Mouse (Mus musculus) induced T-regulatory cell, adult 2 months (primary cell): ENCODE results near the gene Snw1.

Experiments
- DNase-seq: peaks from one replicate; pipeline ENCODE4 v3.0.0-alpha.2; 2012; ENCODE audit warnings: low read depth

Gene Snw1

DNA sequence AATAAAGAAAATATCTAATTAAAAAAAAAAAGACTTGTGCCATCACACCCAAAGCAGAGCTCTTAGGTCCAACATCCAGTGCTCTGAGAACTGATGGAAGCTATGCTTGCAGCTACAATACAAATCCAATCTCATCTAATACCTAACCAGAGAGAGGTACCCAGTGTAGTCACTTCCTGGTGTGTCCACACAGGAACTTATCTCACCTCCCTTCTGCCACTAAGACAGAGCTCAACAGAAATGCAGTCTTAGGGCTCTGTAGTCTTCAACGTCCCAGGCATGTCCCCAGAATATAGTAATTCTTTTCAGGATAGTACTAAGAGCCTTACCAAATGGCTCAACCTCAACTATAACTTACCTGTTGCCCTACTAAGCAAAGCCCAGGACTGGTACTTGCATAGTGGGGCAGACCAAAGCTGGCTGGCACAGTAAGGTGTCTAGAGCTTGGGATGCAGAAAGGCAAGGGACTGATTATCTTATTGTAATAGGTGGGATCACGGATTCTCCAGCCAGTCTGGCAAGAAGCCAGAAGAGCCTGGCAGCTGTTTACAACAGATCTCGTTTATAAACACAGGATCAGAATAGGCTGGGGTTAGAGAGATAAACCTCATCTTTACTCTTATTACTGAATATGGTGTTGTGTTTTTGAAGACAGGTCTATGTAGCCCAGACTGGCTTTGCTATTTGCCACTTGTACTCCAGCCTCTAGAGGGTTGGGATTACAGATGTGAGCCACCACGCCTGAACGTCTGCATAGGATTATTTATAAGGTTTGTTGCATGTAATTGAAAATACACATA, 50.2 kb downstream of the Snw1 start:
- no peak for DNase-seq

DNA sequence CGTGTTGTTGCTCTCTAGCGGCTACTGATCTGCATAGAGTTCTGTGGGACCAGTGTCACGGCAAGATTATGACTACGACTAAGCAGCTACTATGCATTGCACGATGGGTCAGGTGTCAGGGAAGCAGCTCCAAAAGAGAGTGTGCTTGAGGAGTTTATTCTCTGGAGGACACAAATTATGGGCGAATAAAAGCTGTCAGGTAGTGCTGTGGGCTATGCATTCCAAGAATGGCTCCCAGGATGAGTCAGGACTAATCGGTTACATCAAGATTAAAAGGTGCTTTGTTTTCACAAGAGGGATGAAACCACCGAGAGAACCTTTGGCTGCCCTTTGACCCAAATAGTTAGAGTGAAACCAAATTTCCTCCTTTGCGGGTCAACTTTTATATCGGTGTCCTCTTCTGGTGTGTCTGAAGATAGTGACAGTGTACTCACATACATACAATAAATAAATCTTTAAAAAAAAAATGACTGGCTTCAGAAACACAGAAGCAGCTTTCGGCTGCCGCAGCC, 52.0 kb downstream of the Snw1 start:
- DNase-seq: no peak

DNA sequence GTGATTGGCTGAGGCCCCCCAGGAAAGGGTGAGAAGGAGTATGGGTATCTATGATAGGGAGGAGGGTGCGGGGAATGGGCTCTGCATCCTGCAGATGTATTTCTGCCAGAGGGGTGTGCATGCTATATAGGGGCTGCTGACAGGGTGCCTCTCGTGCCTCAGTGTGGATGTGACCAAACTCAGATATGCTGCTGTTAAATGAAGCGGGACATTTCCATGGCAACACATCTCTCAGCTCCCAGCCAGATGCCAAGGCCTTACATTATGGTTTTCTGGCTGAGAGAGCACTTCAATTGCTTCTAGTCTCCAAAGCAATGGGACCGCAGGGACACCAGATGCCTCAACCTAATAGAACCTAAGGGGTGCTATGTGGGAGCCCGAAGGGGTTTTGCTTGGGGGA, 53.2 kb downstream of the Snw1 start:
- DNase-seq: no peak

DNA sequence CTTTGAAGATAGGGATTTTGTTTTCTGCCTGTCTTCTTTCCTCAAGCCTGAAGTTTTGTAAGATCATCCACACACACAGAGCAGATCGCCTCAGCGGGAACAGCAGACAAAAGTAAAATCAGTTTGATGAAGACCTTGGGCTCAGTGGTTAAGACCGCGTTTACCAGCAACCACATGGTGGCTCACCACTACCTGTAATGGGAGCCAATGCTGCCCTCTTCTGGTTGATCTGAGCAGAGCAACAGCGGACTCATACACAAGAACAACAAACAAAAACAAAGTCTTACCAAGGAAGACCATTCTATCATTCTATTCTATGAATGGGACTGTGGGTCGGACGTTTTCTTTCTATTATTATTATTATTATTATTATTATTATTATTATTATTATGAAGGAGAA, 55.4 kb downstream of the Snw1 start:
- peak; percentile 87 for DNase-seq

DNA sequence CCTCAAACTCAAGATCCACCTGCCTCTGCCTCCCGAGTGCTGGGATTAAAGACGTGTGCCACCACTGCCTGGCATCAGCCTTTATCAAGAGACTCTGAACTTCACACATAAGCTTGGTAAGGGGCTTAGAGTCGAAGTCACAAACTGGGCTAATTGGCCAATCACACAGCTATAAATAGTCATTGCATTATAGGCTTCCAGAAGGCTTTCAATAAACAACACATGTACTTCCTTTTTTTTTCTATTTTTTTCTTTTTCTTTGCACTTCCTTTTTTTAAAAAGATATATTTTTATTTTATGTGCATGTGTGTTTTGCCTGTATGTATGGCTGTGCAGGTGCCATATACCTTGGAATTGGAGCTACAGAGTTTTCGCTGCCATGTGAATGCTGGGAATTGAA, 56.7 kb downstream of the Snw1 start:
- DNase-seq: no peak

DNA sequence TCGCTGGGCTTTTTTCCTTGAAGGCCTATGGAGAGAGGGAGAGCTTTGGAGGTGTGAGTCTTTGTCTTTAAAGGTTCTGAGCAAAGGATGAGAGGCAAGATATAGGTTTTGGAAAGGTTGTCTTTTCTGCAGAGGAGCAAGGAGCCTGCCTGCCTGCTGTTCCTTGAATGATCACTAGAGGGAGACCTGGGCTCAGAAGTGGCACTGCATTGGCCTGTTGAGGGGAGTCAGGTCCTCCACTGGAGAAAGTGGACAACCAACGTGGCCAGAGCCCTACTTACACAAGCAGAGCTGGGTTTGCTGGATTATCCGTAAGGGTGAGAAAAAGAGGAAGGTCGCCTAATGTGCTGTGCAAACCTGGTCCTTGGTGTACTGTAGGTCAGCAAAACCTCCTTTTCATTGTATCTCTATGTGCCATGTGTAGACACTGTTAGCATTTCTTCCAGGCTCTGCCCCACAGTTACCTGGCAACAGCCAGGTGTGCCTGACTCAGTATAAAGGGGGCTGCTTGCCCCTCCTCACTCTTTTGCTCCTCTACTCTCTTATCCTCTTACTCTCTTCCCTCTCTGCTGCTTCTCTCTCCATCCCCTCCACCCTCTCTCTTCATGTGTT, 58.8 kb downstream of the Snw1 start:
- DNase-seq: peak; percentile 80

DNA sequence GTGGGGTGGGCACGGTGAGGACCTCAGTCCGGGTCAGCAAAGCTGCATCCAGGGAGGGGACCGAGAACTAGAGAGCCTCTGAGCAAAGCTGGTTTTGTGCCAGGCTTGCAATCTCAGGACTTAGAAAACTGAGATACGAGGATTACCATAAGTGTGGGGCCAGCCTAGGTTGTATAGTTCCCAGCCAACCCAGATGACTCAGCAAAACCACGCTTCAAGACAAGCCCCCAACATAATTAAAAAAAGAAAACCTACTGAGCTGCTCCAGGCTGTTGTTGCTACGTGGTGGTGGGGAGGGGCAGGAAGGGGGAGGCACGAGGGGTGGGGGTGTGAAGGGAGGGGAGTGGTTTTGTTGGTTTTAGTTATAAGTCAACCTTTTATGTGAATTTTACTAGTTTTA, 61.1 kb downstream of the Snw1 start:
- DNase-seq: peak; percentile 59

DNA sequence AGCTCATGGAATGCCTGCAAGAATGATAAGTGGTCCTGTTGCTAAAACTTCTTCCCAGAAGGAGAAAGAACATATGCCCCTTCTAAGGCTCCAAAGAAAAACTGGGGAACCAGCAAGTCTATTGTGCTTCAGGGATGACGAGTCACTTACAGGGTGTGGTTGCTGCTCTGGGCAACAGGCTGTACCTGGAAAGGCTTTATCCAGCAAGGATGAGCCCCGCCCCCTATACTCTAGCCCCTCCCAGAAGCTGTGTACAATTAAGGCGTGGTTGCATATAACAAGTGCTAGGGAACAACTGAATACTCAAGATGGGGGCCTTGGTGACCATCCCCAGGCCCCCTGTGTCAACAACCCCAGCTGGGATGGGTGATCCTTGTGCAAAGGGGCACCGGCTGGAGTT, 63.0 kb downstream of the Snw1 start:
- no peak for DNase-seq

DNA sequence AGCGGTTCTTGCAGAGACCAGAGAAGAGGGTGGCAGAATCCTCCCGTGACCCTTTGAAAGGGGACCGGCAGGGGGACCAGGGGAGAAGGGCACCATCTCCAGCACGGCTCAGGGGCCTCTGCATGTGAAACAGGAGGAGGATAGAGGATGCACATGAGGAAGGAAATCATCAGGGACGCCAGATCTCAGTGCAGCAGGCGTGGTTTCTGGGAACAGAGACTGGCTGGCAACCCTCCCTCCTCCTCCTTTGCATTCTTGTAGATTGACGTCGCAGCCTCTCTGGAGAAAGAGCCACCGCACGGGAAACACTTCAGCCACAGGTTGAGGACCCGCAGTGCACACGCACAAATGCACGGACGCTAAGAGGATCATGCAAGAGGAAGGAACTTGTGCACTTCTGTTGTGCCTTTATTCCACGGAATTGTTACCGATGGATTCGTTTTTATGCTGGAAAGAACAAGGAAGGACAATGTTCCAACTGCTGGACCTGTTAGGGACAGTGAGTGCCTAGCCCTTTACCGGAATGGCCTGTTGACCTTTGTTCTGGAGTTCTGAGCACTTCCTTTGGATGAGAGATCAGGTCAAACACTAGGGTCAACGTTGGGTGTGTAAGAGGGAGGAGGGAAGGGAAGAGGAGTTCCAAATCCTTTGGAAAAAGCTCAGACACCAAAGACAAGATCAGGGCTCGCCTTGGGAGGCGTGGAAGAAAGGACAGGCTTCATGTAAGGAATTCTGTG, 64.0 kb downstream of the Snw1 start:
- DNase-seq: no peak

DNA sequence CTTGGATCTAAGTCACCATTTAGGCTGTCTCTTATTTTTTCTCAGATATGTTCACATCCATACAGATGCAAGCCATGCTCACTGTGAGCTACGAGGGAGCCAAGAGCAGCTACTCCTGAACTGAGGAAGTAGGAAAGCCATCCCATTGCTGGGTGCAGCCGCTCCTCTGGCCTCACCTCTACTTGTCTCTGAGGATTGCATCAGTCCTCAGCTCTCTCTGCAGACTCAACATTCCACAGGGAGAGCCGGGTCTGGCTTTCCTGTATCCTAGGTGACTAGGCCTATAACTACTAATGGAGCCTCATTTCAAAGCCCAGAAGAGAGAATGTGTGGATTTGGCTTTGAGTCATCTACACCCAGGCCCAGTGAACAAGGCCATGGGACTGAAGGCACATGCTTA, 66.4 kb downstream of the Snw1 start:
- DNase-seq: no peak

DNA sequence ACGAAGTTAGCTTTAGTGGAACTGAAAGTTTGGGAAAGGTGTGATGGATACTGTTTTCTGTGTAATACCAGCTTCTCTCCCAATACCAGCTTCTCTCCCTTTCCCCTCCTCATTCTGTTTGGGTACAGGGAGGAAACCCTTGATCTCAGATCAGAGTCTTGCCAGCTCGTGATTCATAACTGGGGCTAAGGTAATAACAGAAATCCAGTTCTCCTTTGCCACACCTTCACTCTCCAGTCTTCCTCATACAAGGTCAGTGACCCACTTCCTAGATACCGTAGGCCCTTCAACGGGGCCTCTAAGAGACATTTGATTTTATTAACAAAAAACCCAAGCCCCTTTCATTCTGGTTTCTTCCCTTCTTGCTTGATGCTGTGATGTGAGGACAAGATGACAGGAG, 66.9 kb downstream of the Snw1 start:
- DNase-seq: no peak

DNA sequence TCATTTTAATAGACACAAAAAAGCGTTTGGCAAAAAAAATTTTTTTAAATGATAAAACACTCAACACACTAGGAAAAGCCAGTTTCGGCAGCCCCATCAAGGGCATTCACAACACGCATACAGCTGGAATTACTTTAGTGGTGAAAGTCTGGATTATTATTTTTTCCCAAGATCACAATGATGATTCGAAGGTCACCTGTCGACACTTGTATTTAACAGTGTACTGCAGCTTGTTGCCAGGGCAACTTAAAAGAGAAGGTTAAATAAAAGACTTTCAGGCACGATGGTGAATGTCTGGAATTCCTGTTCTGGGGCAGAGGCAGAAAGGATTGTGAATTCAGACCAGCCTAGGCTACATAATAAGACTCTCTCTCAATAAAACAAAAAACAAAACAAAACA, 70.2 kb downstream of the Snw1 start:
- DNase-seq: no peak

DNA sequence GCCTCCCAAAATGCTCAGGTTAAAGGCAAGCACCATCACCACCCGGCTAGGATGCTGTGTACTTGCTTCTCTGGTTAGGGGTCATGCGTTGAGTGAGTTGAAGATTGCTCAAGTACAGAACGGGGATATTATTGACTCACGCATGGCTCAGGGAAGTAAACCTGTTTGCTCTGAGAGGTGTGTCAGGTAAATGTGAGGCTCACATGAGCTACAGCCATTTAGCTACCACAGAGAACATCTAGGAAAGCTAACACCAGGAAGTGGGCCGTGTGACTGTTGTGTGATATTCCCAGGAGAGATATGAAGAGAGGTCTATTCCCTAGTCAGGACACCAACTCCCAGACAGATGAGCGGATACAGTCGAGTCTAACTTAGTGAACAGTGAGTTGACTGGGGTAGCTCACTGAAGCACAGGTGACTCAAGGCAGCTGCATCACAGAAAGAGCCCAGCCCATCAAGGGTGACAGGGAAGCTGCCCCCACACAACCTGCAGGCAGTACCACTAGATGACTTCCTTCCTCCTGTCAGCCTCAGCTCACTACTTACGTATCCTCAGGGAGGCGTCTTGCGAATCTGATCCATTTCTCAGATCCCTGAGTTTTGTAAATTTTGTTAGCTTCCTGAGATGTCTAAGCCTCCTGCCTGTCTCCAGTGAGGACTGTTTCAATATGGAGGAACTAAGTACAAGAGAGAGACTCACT, 72.8 kb downstream of the Snw1 start:
- DNase-seq: no peak
